Mouse (Mus musculus) limb, embryonic 15.5 days (tissue): Measurements from ENCODE around the gene Gm2696. TPM values are rescaled to one million over a fixed set of nuclear protein-coding genes. Genes with fewer than 3 reads are reported as not detected.

Experiments
- ATAC-seq: fragments of 200-750 bp; cut with Nextera tagmentation; 2 replicates; pipeline ENCODE4 v1.8.0; 2017; ENCODE audit warnings: low read depth, moderate TSS enrichment; ENCODE audit not compliant: insufficient number of reproducible peaks, low FRiP score, low TSS enrichment
- H3K27ac ChIP-seq: fragments of 300-500 bp; sonication (generic); 2 replicates; pipeline ENCODE4 v1.5.1; 2015; ENCODE audit warnings: moderate library complexity, mild to moderate bottlenecking, inconsistent platforms
- H3K27me3 ChIP-seq: fragments of 300-500 bp; sonication (generic); 2 replicates; pipeline ENCODE4 v1.6.1; 2015; ENCODE audit warnings: inconsistent platforms
- H3K36me3 ChIP-seq: fragments of 300-500 bp; sonication (generic); 2 replicates; pipeline ENCODE4 v1.6.1; 2015; ENCODE audit warnings: inconsistent platforms
- H3K4me1 ChIP-seq: fragments of 300-500 bp; sonication (generic); 2 replicates; pipeline ENCODE4 v1.6.1; 2015; ENCODE audit warnings: inconsistent platforms
- H3K4me2 ChIP-seq: fragments of 300-500 bp; sonication (generic); 2 replicates; pipeline ENCODE4 v1.6.1; 2015; ENCODE audit warnings: mild to moderate bottlenecking, inconsistent platforms
- H3K4me3 ChIP-seq: fragments of 300-500 bp; sonication (generic); 2 replicates; pipeline ENCODE4 v1.5.1; 2015; ENCODE audit warnings: mild to moderate bottlenecking, inconsistent platforms
- H3K9ac ChIP-seq: fragments of 300-500 bp; sonication (generic); 2 replicates; pipeline ENCODE4 v1.6.1; 2015; ENCODE audit warnings: inconsistent platforms
- H3K9me3 ChIP-seq: fragments of 300-500 bp; sonication (generic); 2 replicates; pipeline ENCODE4 v1.6.1; 2016; ENCODE audit warnings: inconsistent platforms
- WGBS: fragments of 180-500 bp; shearing (Covaris S2); methylation state at CpG from one replicate; pipeline ENCODE4 v1.1.7; 2015; 5-methylcytosine and 5-hydroxymethylcytosine counted together
- polyA plus RNA-seq: library from polyadenylated mRNA; unstranded; fragments of >200 nt; fragmentation: Nextera tagmentation; extraction: Ambion mirVana; gene quantifications from 2 replicates; pipeline ENCODE4 v1.2.1, GENCODE M21; 2015

The Gm2696 gene
- polyA plus RNA-seq, 1 experiment from 2014 or later = not detected

- Histone ChIP-seq H3K9ac (no peak within 1 kb of the TSS), H3K4me3 (no peak within 1 kb of the TSS), H3K4me2 (no peak within 1 kb of the TSS), H3K36me3 (no peaks in the 10 kb centered on the region), H3K27ac (no peak within 1 kb of the TSS), H3K9me3 (no peaks in the 10 kb centered on the region), H3K4me1 (no peaks in the 10 kb centered on the region), H3K27me3 (no peaks in the 10 kb centered on the region)
- 42% methylated on average over 8 of the region's 8 CpGs for WGBS
- no peak for ATAC-seq
Measured at GRCm38 (mm10) chr10:77798921-77799508, 15.5 kb upstream of the Gm2696 start, which contains the start of gene Gm19668. Gene Gm19668 (minus strand): TSS chr10:77799133.

GRCm38 (mm10) chr10:77804095-77804494 lies 10.4 kb upstream of the Gm2696 start:
- WGBS = 76% methylated on average over 3 of the region's 3 CpGs
- H3K27me3 ChIP-seq = no peaks in the 10 kb centered on the region

GRCm38 (mm10) chr10:77811743-77812142 lies 2.7 kb upstream of the Gm2696 start, which contains the start of gene Gm9507:
Gene Gm9507 (minus strand): TSS chr10:77811843.
- Histone ChIP-seq H3K36me3 (no peaks in the 10 kb centered on the region), H3K4me1 (no peaks in the 10 kb centered on the region), H3K27ac (no peak within 1 kb of the TSS), H3K9me3 (no peaks in the 10 kb centered on the region), H3K4me3 (no peak within 1 kb of the TSS), H3K4me2 (no peak within 1 kb of the TSS), H3K9ac (no peak within 1 kb of the TSS), H3K27me3 (no peaks in the 10 kb centered on the region)
- 67% methylated on average over 5 of the region's 5 CpGs for WGBS
- ATAC-seq = no peak

More at GRCm38 (mm10) chr10:77804095-77804494, 10.4 kb upstream of the Gm2696 start:
- no peak overlapping the region for H3K27ac ChIP-seq
- H3K4me3 ChIP-seq = no peak overlapping the region
- H3K4me2 ChIP-seq = no peak overlapping the region
- ATAC-seq = no peak
- no peaks in the 10 kb centered on the region for H3K4me1 ChIP-seq
- no peaks in the 10 kb centered on the region for H3K9me3 ChIP-seq
- no peak overlapping the region for H3K9ac ChIP-seq
- no peaks in the 10 kb centered on the region for H3K36me3 ChIP-seq

DNA sequence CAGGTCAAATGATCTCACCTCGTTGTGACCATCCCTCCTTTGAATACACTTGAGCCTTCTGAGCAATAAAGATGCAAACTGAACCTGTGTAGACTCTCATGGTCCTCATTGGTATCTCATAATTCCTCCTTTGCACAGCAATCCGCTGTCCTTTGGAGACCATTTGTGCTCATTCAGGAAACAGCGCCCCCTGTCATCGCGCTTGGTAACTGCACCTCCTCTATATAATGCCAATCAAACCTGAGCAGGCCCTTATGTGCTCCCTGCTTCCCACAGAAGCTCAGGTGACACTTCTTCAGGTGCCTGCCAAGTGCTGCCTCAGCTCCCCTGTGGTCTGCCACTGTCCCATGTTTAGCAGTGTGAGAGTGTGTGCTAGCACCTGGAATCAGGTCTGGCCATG lies 1.0 kb downstream of the Gm2696 start:
- H3K36me3 ChIP-seq = no peaks in the 10 kb centered on the region
- H3K9ac ChIP-seq = no peak overlapping the region
- no peak for ATAC-seq
- H3K4me2 ChIP-seq = no peak overlapping the region
- H3K4me3 ChIP-seq = no peak overlapping the region
- 20% methylated on average over 5 of the region's 5 CpGs for WGBS
- H3K27me3 ChIP-seq = no peaks in the 10 kb centered on the region
- no peaks in the 10 kb centered on the region for H3K9me3 ChIP-seq
- no peak overlapping the region for H3K27ac ChIP-seq
- H3K4me1 ChIP-seq = no peaks in the 10 kb centered on the region

DNA sequence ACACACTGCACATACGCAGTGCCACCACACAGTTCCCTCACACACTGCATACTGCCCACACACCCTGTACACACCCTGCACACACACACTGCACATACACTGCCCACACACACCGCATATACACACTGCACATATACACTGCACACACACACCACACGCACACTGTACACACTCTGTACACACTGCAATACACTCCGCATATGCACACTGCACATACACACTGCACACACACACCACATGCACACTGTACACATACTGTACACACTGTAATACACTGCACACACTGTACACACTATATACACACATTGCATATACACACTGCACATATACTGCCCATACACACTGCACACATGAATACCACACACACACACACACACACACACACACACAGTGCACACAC lies 4.0 kb downstream of the Gm2696 start:
- no peak overlapping the region for H3K4me2 ChIP-seq
- H3K9me3 ChIP-seq = no peaks in the 10 kb centered on the region
- no peaks in the 10 kb centered on the region for H3K4me1 ChIP-seq
- no peaks in the 10 kb centered on the region for H3K36me3 ChIP-seq
- no peak overlapping the region for H3K4me3 ChIP-seq
- H3K27ac ChIP-seq = no peak overlapping the region
- H3K9ac ChIP-seq = no peak overlapping the region
- WGBS = 92% methylated on average over 4 of the region's 4 CpGs
- no peaks in the 10 kb centered on the region for H3K27me3 ChIP-seq
- peak; percentile 54; the same call in 1 of the 2 replicates for ATAC-seq

DNA sequence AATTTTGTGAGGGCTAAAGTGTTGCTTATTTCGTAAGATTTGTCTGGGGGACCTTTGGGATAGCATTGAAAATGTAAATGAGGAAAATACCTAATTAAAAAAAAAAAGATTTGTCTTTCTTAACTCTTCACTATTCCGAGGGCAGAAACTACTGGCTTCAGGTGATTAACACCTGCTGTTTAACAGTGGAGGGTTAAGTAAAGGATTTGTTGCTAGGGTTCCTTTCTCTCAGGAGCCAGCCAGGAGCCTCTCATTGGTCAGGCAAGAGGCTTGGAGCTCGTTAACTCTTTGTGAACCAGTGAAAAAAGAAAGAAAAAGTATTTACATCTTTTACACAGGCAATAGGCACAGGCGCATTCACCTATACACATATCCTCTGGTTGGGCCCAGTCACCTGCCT lies 4.7 kb downstream of the Gm2696 start:
- WGBS = 31% methylated on average over 4 of the region's 4 CpGs
- Histone ChIP-seq H3K27me3 (no peaks in the 10 kb centered on the region), H3K4me2 (no peak overlapping the region), H3K27ac (no peak overlapping the region), H3K36me3 (no peaks in the 10 kb centered on the region), H3K9me3 (no peaks in the 10 kb centered on the region), H3K9ac (no peak overlapping the region), H3K4me1 (no peaks in the 10 kb centered on the region), H3K4me3 (no peak overlapping the region)
- no peak for ATAC-seq

GRCm38 (mm10) chr10:77826951-77827350 lies 12.5 kb downstream of the Gm2696 start, which contains the start of gene Krtap10-4:
Gene Krtap10-4 (minus strand): TSS chr10:77827095.
- WGBS = 69% methylated on average over 6 of the region's 6 CpGs
- no peak within 1 kb of the TSS for H3K9ac ChIP-seq

DNA sequence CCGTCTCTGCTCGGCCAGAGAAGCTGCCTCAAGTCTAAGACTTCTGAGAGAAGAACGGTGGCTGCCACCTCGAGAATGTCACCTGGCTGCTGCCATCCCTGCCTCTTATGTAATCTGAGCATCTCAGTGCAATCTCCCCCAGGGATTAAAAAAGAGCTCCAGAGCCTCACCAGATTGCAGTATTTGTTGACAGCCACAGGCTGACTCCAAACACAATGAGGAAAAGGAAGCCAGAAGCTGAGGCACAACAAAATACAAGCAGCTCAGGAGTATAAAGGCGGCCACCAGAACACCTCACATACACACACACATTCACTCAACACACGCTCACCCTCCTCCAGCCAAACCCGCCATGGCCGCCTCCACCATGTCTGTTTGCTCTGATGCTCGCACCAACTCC lies 21.2 kb downstream of the Gm2696 start, which contains the start of gene Krtap10-10:
Krtap10-10 (plus strand) TSS at position 301 of the 400 bp plus-strand sequence.
- no peaks in the 10 kb centered on the region for H3K36me3 ChIP-seq
- no peak within 1 kb of the TSS for H3K4me3 ChIP-seq
- no peak for ATAC-seq
- no peaks in the 10 kb centered on the region for H3K4me1 ChIP-seq
- H3K9me3 ChIP-seq = no peaks in the 10 kb centered on the region
- H3K4me2 ChIP-seq = no peak within 1 kb of the TSS
- H3K27me3 ChIP-seq = no peaks in the 10 kb centered on the region
- H3K9ac ChIP-seq = no peak within 1 kb of the TSS
- WGBS = 68% methylated on average over 9 of the region's 9 CpGs
- H3K27ac ChIP-seq = no peak within 1 kb of the TSS

More at GRCm38 (mm10) chr10:77826951-77827350, 12.5 kb downstream of the Gm2696 start, which contains the start of gene Krtap10-4:
- H3K4me1 ChIP-seq = no peaks in the 10 kb centered on the region
- H3K27me3 ChIP-seq = no peaks in the 10 kb centered on the region
- no peak within 1 kb of the TSS for H3K4me3 ChIP-seq
- no peak within 1 kb of the TSS for H3K27ac ChIP-seq
- H3K36me3 ChIP-seq = no peaks in the 10 kb centered on the region
- H3K4me2 ChIP-seq = no peak within 1 kb of the TSS
- no peak for ATAC-seq
- no peaks in the 10 kb centered on the region for H3K9me3 ChIP-seq

DNA sequence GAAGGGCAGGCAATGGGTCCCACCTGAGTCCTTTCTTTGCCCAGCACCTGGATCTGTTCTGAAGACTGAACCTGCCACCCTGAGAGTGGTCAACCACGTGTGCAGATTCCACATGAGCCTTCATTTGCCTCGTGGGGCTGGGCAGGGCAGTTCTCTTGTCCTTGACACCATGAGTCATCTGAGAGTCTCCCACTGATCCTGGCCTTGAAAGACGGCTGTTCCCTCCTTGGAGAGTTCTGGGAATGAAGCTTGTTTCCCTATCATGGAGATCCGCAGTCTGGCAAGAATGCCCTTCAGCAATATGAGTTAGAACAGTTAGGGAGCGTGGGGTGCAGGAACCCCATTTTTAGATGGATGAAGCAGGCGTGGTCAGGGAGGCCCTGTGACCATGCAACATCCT lies 24.5 kb downstream of the Gm2696 start:
- H3K4me1 ChIP-seq = no peaks in the 10 kb centered on the region
- no peaks in the 10 kb centered on the region for H3K36me3 ChIP-seq
- WGBS = 69% methylated on average over 6 of the region's 6 CpGs
- no peak for ATAC-seq
- no peak overlapping the region for H3K4me3 ChIP-seq
- H3K27me3 ChIP-seq = no peaks in the 10 kb centered on the region
- H3K27ac ChIP-seq = no peak overlapping the region
- H3K9me3 ChIP-seq = no peaks in the 10 kb centered on the region
- H3K4me2 ChIP-seq = no peak overlapping the region
- no peak overlapping the region for H3K9ac ChIP-seq

DNA sequence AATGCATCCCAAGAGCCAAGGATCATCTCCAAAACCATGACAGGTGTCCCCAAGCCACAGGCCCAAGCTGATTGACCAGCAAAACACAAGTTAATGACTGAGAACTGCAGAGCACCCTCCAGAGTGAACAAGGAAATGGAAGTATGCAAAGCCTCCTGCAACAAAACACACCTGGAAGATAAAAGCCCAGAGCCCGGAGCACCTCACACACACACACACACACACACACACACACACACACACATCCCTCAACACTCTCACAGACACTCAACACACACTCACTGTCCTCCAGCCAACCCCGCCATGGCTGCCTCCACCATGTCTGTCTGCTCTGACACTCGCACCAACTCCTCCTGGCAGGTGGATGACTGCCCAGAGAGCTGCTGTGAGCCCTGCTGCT lies 32.0 kb downstream of the Gm2696 start, which contains the start of gene Gm36176:
Gm36176 (plus strand) TSS at position 301 of the 400 bp plus-strand sequence.
- Histone ChIP-seq H3K27me3 (no peaks in the 10 kb centered on the region), H3K9me3 (no peaks in the 10 kb centered on the region), H3K27ac (no peak within 1 kb of the TSS), H3K36me3 (no peaks in the 10 kb centered on the region), H3K9ac (no peak within 1 kb of the TSS), H3K4me3 (no peak within 1 kb of the TSS), H3K4me2 (no peak within 1 kb of the TSS), H3K4me1 (no peaks in the 10 kb centered on the region)
- no peak for ATAC-seq
- WGBS = 81% methylated on average over 2 of the region's 3 CpGs

DNA sequence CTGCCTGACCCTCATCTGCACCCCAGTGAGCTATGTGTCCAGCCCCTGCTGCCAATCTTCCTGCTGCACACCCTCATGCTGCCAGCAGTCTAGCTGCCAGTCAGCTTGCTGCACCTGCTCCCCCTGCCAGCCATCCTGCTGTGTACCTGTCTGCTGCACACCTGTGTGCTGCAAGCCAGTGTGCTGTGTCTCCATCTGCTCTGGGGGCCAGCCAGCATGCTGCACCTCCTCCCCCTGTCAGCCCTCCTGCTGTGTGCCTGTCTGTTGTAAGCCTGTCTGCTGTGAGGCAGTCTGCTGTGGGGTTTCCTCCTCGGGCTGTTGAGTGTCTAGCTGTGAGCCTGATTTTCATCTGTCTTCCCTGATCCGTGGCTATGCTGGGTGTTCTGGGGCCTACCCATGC lies 32.5 kb downstream of the Gm2696 start:
- Histone ChIP-seq H3K36me3 (no peaks in the 10 kb centered on the region), H3K9me3 (no peaks in the 10 kb centered on the region), H3K4me2 (no peak overlapping the region), H3K27ac (no peak overlapping the region), H3K27me3 (no peaks in the 10 kb centered on the region), H3K4me1 (no peaks in the 10 kb centered on the region), H3K9ac (no peak overlapping the region), H3K4me3 (no peak overlapping the region)
- ATAC-seq = no peak
- 21% methylated on average over 2 of the region's 2 CpGs for WGBS

GRCm38 (mm10) chr10:77847538-77847937 lies 33.1 kb downstream of the Gm2696 start:
- Histone ChIP-seq H3K9me3 (no peaks in the 10 kb centered on the region), H3K4me1 (no peaks in the 10 kb centered on the region), H3K4me3 (no peak overlapping the region), H3K9ac (no peak overlapping the region), H3K36me3 (no peaks in the 10 kb centered on the region), H3K4me2 (no peak overlapping the region), H3K27ac (no peak overlapping the region), H3K27me3 (no peaks in the 10 kb centered on the region)
- WGBS = 82% methylated on average over 2 of the region's 2 CpGs
- no peak for ATAC-seq
